Mouse (Mus musculus): Measurements from ENCODE around the gene Pam. TPM values are rescaled to one million over a fixed set of nuclear protein-coding genes. Genes with fewer than 3 reads are reported as not detected.

Gene Pam
- polyA plus RNA-seq, 1 experiment from 2014 or later: 18.0 TPM

- 84% methylated on average over 2 of the region's 2 CpGs for WGBS
- Histone ChIP-seq H3K36me3 (ENCODE audit: control insufficient read depth, insufficient read depth, low read length) (no peaks in the 10 kb centered on the region), H3K9ac (ENCODE audit: low read length) (no peak overlapping the region), H3K27me3 (ENCODE audit: control insufficient read depth, insufficient read depth, low read length) (no peaks in the 10 kb centered on the region), H3K4me2 (ENCODE audit: low read depth, severe bottlenecking) (no peak overlapping the region), H3K9me3 (ENCODE audit: control insufficient read depth, low read length) (no peaks in the 10 kb centered on the region), H3K4me3 (ENCODE audit: low read depth, low read length) (no peak overlapping the region), H3K4me1 (ENCODE audit: control insufficient read depth, insufficient read depth, low read length) (no peaks in the 10 kb centered on the region), H3K27ac (replicated peaks; ENCODE audit: low read depth, low read length) (no peak overlapping the region)
- no peak for ATAC-seq (ENCODE audit: insufficient number of reproducible peaks, low FRiP score, low TSS enrichment, low read depth)
- DNase-seq (ENCODE audit: low spot score): no peak
These were observed 178.5 kb downstream of the Pam start for GRCm38 (mm10) chr1:97916971-97917234.

GRCm38 (mm10) chr1:97916218-97916970 is 179.1 kb downstream of the Pam start:
- Histone ChIP-seq H3K9me3 (ENCODE audit: control insufficient read depth, low read length) (no peaks in the 10 kb centered on the region), H3K4me3 (ENCODE audit: low read depth, low read length) (no peak overlapping the region), H3K27me3 (ENCODE audit: control insufficient read depth, insufficient read depth, low read length) (no peaks in the 10 kb centered on the region), H3K4me1 (ENCODE audit: control insufficient read depth, insufficient read depth, low read length) (no peaks in the 10 kb centered on the region), H3K27ac (replicated peaks; ENCODE audit: low read depth, low read length) (no peak overlapping the region), H3K4me2 (ENCODE audit: low read depth, severe bottlenecking) (no peak overlapping the region), H3K36me3 (ENCODE audit: control insufficient read depth, insufficient read depth, low read length) (no peaks in the 10 kb centered on the region), H3K9ac (ENCODE audit: low read length) (no peak overlapping the region)
- ATAC-seq (ENCODE audit: insufficient number of reproducible peaks, low FRiP score, low TSS enrichment, low read depth): no peak
- DNase-seq (ENCODE audit: low spot score): no peak
- 87% methylated on average over 12 of the region's 12 CpGs for WGBS

- Histone ChIP-seq H3K4me3 (ENCODE audit: low read depth, low read length) (no peak overlapping the region), H3K4me1 (ENCODE audit: control insufficient read depth, insufficient read depth, low read length) (no peaks in the 10 kb centered on the region), H3K27me3 (ENCODE audit: control insufficient read depth, insufficient read depth, low read length) (no peaks in the 10 kb centered on the region), H3K27ac (replicated peaks; ENCODE audit: low read depth, low read length) (no peak overlapping the region), H3K9ac (ENCODE audit: low read length) (no peak overlapping the region), H3K4me2 (ENCODE audit: low read depth, severe bottlenecking) (no peak overlapping the region), H3K36me3 (ENCODE audit: control insufficient read depth, insufficient read depth, low read length) (no peaks in the 10 kb centered on the region), H3K9me3 (ENCODE audit: control insufficient read depth, low read length) (no peaks in the 10 kb centered on the region)
- ATAC-seq (ENCODE audit: insufficient number of reproducible peaks, low FRiP score, low TSS enrichment, low read depth) (no peak), DNase-seq (ENCODE audit: low spot score) (no peak)
- WGBS: 88% methylated on average over 10 of the region's 10 CpGs
These were observed 179.7 kb downstream of the Pam start for GRCm38 (mm10) chr1:97915726-97916125.

- Histone ChIP-seq H3K36me3 (ENCODE audit: control insufficient read depth, insufficient read depth, low read length) (no peaks in the 10 kb centered on the region), H3K4me3 (ENCODE audit: low read depth, low read length) (no peak overlapping the region), H3K9me3 (ENCODE audit: control insufficient read depth, low read length) (no peaks in the 10 kb centered on the region), H3K27me3 (ENCODE audit: control insufficient read depth, insufficient read depth, low read length) (no peaks in the 10 kb centered on the region), H3K4me2 (ENCODE audit: low read depth, severe bottlenecking) (no peak overlapping the region), H3K27ac (replicated peaks; ENCODE audit: low read depth, low read length) (no peak overlapping the region), H3K9ac (ENCODE audit: low read length) (no peak overlapping the region), H3K4me1 (ENCODE audit: control insufficient read depth, insufficient read depth, low read length) (no peaks in the 10 kb centered on the region)
- ATAC-seq (ENCODE audit: insufficient number of reproducible peaks, low FRiP score, low TSS enrichment, low read depth) (no peak), DNase-seq (ENCODE audit: low spot score) (no peak)
- WGBS: 86% methylated on average over 10 of the region's 10 CpGs
These were observed 184.6 kb downstream of the Pam start for GRCm38 (mm10) chr1:97910874-97911273.

GRCm38 (mm10) chr1:97909561-97909960 is 185.9 kb downstream of the Pam start:
- no peaks in the 10 kb centered on the region for H3K9me3 ChIP-seq (ENCODE audit: control insufficient read depth, low read length)
- WGBS: 75% methylated on average over 5 of the region's 5 CpGs

GRCm38 (mm10) chr1:97908736-97909135 is 186.7 kb downstream of the Pam start:
- no peak overlapping the region for H3K27ac ChIP-seq (replicated peaks; ENCODE audit: low read depth, low read length)
- no peaks in the 10 kb centered on the region for H3K9me3 ChIP-seq (ENCODE audit: control insufficient read depth, low read length)
- H3K4me2 ChIP-seq (ENCODE audit: low read depth, severe bottlenecking): no peak overlapping the region
- H3K9ac ChIP-seq (ENCODE audit: low read length): no peak overlapping the region
- ATAC-seq (ENCODE audit: insufficient number of reproducible peaks, low FRiP score, low TSS enrichment, low read depth) (no peak), DNase-seq (ENCODE audit: low spot score) (no peak)
- H3K36me3 ChIP-seq (ENCODE audit: control insufficient read depth, insufficient read depth, low read length): no peaks in the 10 kb centered on the region
- no peaks in the 10 kb centered on the region for H3K4me1 ChIP-seq (ENCODE audit: control insufficient read depth, insufficient read depth, low read length)
- 86% methylated on average over 4 of the region's 4 CpGs for WGBS
- no peak overlapping the region for H3K4me3 ChIP-seq (ENCODE audit: low read depth, low read length)
- no peaks in the 10 kb centered on the region for H3K27me3 ChIP-seq (ENCODE audit: control insufficient read depth, insufficient read depth, low read length)

More at GRCm38 (mm10) chr1:97909561-97909960, 185.9 kb downstream of the Pam start:
- no peaks in the 10 kb centered on the region for H3K36me3 ChIP-seq (ENCODE audit: control insufficient read depth, insufficient read depth, low read length)
- no peak for DNase-seq (ENCODE audit: low spot score)
- H3K9ac ChIP-seq (ENCODE audit: low read length): no peak overlapping the region
- no peak overlapping the region for H3K4me3 ChIP-seq (ENCODE audit: low read depth, low read length)
- H3K4me2 ChIP-seq (ENCODE audit: low read depth, severe bottlenecking): no peak overlapping the region
- H3K27ac ChIP-seq (replicated peaks; ENCODE audit: low read depth, low read length): no peak overlapping the region
- H3K27me3 ChIP-seq (ENCODE audit: control insufficient read depth, insufficient read depth, low read length): no peaks in the 10 kb centered on the region
- ATAC-seq (ENCODE audit: insufficient number of reproducible peaks, low FRiP score, low TSS enrichment, low read depth): no peak
- no peaks in the 10 kb centered on the region for H3K4me1 ChIP-seq (ENCODE audit: control insufficient read depth, insufficient read depth, low read length)

GRCm38 (mm10) chr1:97903912-97904460 is 191.5 kb downstream of the Pam start:
- DNase-seq (ENCODE audit: low spot score): no peak
- no peak for ATAC-seq (ENCODE audit: insufficient number of reproducible peaks, low FRiP score, low TSS enrichment, low read depth)
- Histone ChIP-seq H3K4me3 (ENCODE audit: low read depth, low read length) (no peak overlapping the region), H3K36me3 (ENCODE audit: control insufficient read depth, insufficient read depth, low read length) (no peaks in the 10 kb centered on the region), H3K27ac (replicated peaks; ENCODE audit: low read depth, low read length) (no peak overlapping the region), H3K4me1 (ENCODE audit: control insufficient read depth, insufficient read depth, low read length) (no peaks in the 10 kb centered on the region), H3K9ac (ENCODE audit: low read length) (no peak overlapping the region), H3K9me3 (ENCODE audit: control insufficient read depth, low read length) (no peaks in the 10 kb centered on the region), H3K27me3 (ENCODE audit: control insufficient read depth, insufficient read depth, low read length) (no peaks in the 10 kb centered on the region), H3K4me2 (ENCODE audit: low read depth, severe bottlenecking) (no peak overlapping the region)
- 92% methylated on average over 7 of the region's 7 CpGs for WGBS

- H3K27me3 ChIP-seq (ENCODE audit: control insufficient read depth, insufficient read depth, low read length): no peaks in the 10 kb centered on the region
- H3K27ac ChIP-seq (replicated peaks; ENCODE audit: low read depth, low read length): no peak overlapping the region
- 89% methylated on average over 7 of the region's 7 CpGs for WGBS
- H3K4me3 ChIP-seq (ENCODE audit: low read depth, low read length): no peak overlapping the region
- no peaks in the 10 kb centered on the region for H3K9me3 ChIP-seq (ENCODE audit: control insufficient read depth, low read length)
- H3K9ac ChIP-seq (ENCODE audit: low read length): no peak overlapping the region
- H3K4me2 ChIP-seq (ENCODE audit: low read depth, severe bottlenecking): no peak overlapping the region
- no peaks in the 10 kb centered on the region for H3K4me1 ChIP-seq (ENCODE audit: control insufficient read depth, insufficient read depth, low read length)
- no peak for DNase-seq (ENCODE audit: low spot score)
- ATAC-seq (ENCODE audit: insufficient number of reproducible peaks, low FRiP score, low TSS enrichment, low read depth): no peak
- H3K36me3 ChIP-seq (ENCODE audit: control insufficient read depth, insufficient read depth, low read length): no peaks in the 10 kb centered on the region
These were observed 192.6 kb downstream of the Pam start for GRCm38 (mm10) chr1:97902830-97903229.
